Mouse (Mus musculus): ENCODE data around the gene Btbd16. TPM values are rescaled to one million over a fixed set of nuclear protein-coding genes. Genes with fewer than 3 reads are reported as not detected.

Btbd16 gene
- total and polyA plus RNA-seq, 2 experiments from 2014 or later: 0.10 to 0.41 TPM

- no peaks in the 10 kb centered on the region for H3K9me3 ChIP-seq (ENCODE audit: low read length)
- H3K4me1 ChIP-seq (ENCODE audit: insufficient read depth): no peaks in the 10 kb centered on the region
- no peak overlapping the region for H3K27ac ChIP-seq (ENCODE audit: low read depth, low read length)
- DNase-seq (no peak), ATAC-seq (no peak)
- H3K9ac ChIP-seq: no peak overlapping the region
- WGBS: 92% methylated on average over 4 of the region's 4 CpGs
- no peaks in the 10 kb centered on the region for H3K27me3 ChIP-seq (ENCODE audit: insufficient read depth, low read length)
- H3K4me2 ChIP-seq (ENCODE audit: low read depth): no peak overlapping the region
- no peaks in the 10 kb centered on the region for H3K36me3 ChIP-seq (ENCODE audit: insufficient read depth)
- no peak for TF ChIP-seq CTCF (IDR thresholded peaks at IDR 0.05; ENCODE audit: low read depth)
- no peak overlapping the region for H3K4me3 ChIP-seq (ENCODE audit: low read depth, low read length)
These were observed 27.9 kb downstream of the Btbd16 start for GRCm38 (mm10) chr7:130801811-130802210.

- Histone ChIP-seq H3K4me3 (ENCODE audit: low read depth, low read length) (no peak overlapping the region), H3K9ac (no peak overlapping the region), H3K9me3 (ENCODE audit: low read length) (no peaks in the 10 kb centered on the region), H3K27me3 (ENCODE audit: insufficient read depth, low read length) (no peaks in the 10 kb centered on the region), H3K4me2 (ENCODE audit: low read depth) (no peak overlapping the region), H3K27ac (ENCODE audit: low read depth, low read length) (no peak overlapping the region), H3K4me1 (ENCODE audit: insufficient read depth) (no peaks in the 10 kb centered on the region), H3K36me3 (ENCODE audit: insufficient read depth) (no peaks in the 10 kb centered on the region)
- DNase-seq: no peak
- ATAC-seq: no peak
- no peak for TF ChIP-seq CTCF (IDR thresholded peaks at IDR 0.05; ENCODE audit: low read depth)
- 58% methylated on average over 8 of the region's 8 CpGs for WGBS
These were observed 29.5 kb downstream of the Btbd16 start for GRCm38 (mm10) chr7:130803251-130803825.

GRCm38 (mm10) chr7:130804991-130805390, 31.1 kb downstream of the Btbd16 start:
- Histone ChIP-seq H3K27ac (ENCODE audit: low read depth, low read length) (no peak overlapping the region), H3K4me3 (ENCODE audit: low read depth, low read length) (no peak overlapping the region), H3K36me3 (ENCODE audit: insufficient read depth) (no peaks in the 10 kb centered on the region), H3K9ac (no peak overlapping the region), H3K27me3 (ENCODE audit: insufficient read depth, low read length) (no peaks in the 10 kb centered on the region), H3K4me2 (ENCODE audit: low read depth) (no peak overlapping the region), H3K4me1 (ENCODE audit: insufficient read depth) (no peaks in the 10 kb centered on the region), H3K9me3 (ENCODE audit: low read length) (no peaks in the 10 kb centered on the region)
- ATAC-seq: no peak
- DNase-seq: no peak
- 85% methylated on average over 5 of the region's 5 CpGs for WGBS
- no peak for TF ChIP-seq CTCF (IDR thresholded peaks at IDR 0.05; ENCODE audit: low read depth)

- no peak overlapping the region for H3K27ac ChIP-seq (ENCODE audit: low read depth, low read length)
- no peaks in the 10 kb centered on the region for H3K36me3 ChIP-seq (ENCODE audit: insufficient read depth)
- H3K4me3 ChIP-seq (ENCODE audit: low read depth, low read length): no peak overlapping the region
- WGBS: 73% methylated on average over 8 of the region's 8 CpGs
- ATAC-seq (no peak), DNase-seq (no peak)
- no peaks in the 10 kb centered on the region for H3K9me3 ChIP-seq (ENCODE audit: low read length)
- H3K27me3 ChIP-seq (ENCODE audit: insufficient read depth, low read length): no peaks in the 10 kb centered on the region
- no peaks in the 10 kb centered on the region for H3K4me1 ChIP-seq (ENCODE audit: insufficient read depth)
- H3K4me2 ChIP-seq (ENCODE audit: low read depth): no peak overlapping the region
- H3K9ac ChIP-seq: no peak overlapping the region
- TF ChIP-seq CTCF (IDR thresholded peaks at IDR 0.05; ENCODE audit: low read depth): no peak
These were observed 33.9 kb downstream of the Btbd16 start for GRCm38 (mm10) chr7:130807749-130808148.

GRCm38 (mm10) chr7:130808694-130809093, 34.8 kb downstream of the Btbd16 start:
- Histone ChIP-seq H3K4me3 (ENCODE audit: low read depth, low read length) (no peak overlapping the region), H3K9ac (no peak overlapping the region), H3K4me2 (ENCODE audit: low read depth) (no peak overlapping the region), H3K9me3 (ENCODE audit: low read length) (no peaks in the 10 kb centered on the region), H3K27ac (ENCODE audit: low read depth, low read length) (no peak overlapping the region), H3K36me3 (ENCODE audit: insufficient read depth) (no peaks in the 10 kb centered on the region), H3K4me1 (ENCODE audit: insufficient read depth) (no peaks in the 10 kb centered on the region), H3K27me3 (ENCODE audit: insufficient read depth, low read length) (no peaks in the 10 kb centered on the region)
- 80% methylated on average over 6 of the region's 6 CpGs for WGBS
- no peak for ATAC-seq
- DNase-seq: no peak
- TF ChIP-seq CTCF (IDR thresholded peaks at IDR 0.05; ENCODE audit: low read depth): no peak

GRCm38 (mm10) chr7:130810238-130810637, 36.4 kb downstream of the Btbd16 start:
- no peak for TF ChIP-seq CTCF (IDR thresholded peaks at IDR 0.05; ENCODE audit: low read depth)
- H3K4me3 ChIP-seq (ENCODE audit: low read depth, low read length): no peak overlapping the region
- 89% methylated on average over 4 of the region's 4 CpGs for WGBS

GRCm38 (mm10) chr7:130812407-130812806, 38.5 kb downstream of the Btbd16 start:
- DNase-seq: no peak
- Histone ChIP-seq H3K4me2 (ENCODE audit: low read depth) (no peak overlapping the region), H3K36me3 (ENCODE audit: insufficient read depth) (no peaks in the 10 kb centered on the region), H3K9ac (no peak overlapping the region), H3K9me3 (ENCODE audit: low read length) (no peaks in the 10 kb centered on the region), H3K4me3 (ENCODE audit: low read depth, low read length) (no peak overlapping the region), H3K4me1 (ENCODE audit: insufficient read depth) (no peaks in the 10 kb centered on the region), H3K27ac (ENCODE audit: low read depth, low read length) (no peak overlapping the region), H3K27me3 (ENCODE audit: insufficient read depth, low read length) (no peaks in the 10 kb centered on the region)
- TF ChIP-seq CTCF (IDR thresholded peaks at IDR 0.05; ENCODE audit: low read depth): no peak
- 47% methylated on average over 16 of the region's 16 CpGs for WGBS
- no peak for ATAC-seq

More at GRCm38 (mm10) chr7:130810238-130810637, 36.4 kb downstream of the Btbd16 start:
- Histone ChIP-seq H3K27ac (ENCODE audit: low read depth, low read length) (no peak overlapping the region), H3K9ac (no peak overlapping the region), H3K4me2 (ENCODE audit: low read depth) (no peak overlapping the region), H3K9me3 (ENCODE audit: low read length) (no peaks in the 10 kb centered on the region), H3K4me1 (ENCODE audit: insufficient read depth) (no peaks in the 10 kb centered on the region), H3K36me3 (ENCODE audit: insufficient read depth) (no peaks in the 10 kb centered on the region), H3K27me3 (ENCODE audit: insufficient read depth, low read length) (no peaks in the 10 kb centered on the region)
- no peak for DNase-seq
- ATAC-seq: no peak
